Mouse (Mus musculus): ENCODE data around the gene Cracr2a. TPM values are rescaled to one million over a fixed set of nuclear protein-coding genes. Genes with fewer than 3 reads are reported as not detected.
"Not testable (repeated sequence)": the region's sequence is repeated elsewhere in the genome, so short reads cannot be mapped to it uniquely, and the experiment has no call there.

Cracr2a gene
- total RNA-seq (2021) = 1 to 10 TPM; 1.5 to 3.0 TPM
- long read RNA-seq, partial matches to known transcripts = 1 of 1 reads
- long read RNA-seq, other reads (novel, unspliced or antisense) = 0 of 1 reads

DNA sequence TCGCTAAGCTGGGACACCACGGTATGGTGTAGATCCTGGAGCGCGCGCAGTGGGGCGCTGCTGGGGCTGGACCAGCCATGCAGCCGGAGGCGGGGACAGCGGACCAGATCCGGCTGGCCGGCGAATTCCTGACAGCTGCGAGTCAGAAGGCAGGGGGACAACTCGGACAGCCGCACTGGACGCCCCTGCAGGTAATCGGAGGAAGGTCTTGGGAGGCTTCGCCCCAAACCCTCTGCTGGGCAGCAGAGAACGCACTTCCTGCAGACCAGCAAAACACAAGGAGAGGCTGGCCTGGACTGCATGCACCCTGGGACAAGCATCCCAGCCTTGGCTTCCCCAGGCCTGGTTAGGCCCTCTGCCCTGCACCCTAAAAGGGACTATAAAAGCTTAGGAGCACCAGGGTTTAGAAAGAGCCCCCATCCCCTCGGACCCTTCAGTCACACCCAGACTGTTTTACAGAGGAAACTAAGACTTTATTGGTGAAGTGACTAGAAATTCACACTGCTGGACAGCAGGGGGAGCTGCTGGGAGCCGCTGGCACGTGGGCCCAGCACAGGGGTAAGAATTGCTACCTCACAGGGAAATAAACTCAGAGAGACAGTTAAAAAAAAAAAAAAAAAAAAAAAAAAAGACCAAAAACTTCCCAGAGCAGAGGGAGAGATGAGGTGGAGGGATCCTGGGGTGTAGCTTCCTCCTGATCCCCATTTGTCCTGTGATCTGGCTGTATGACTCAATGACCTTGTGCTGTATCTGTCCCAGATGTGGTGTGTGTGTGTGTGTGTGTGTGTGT is at the start of gene Cracr2a:
Gene Cracr2a, plus strand, starts transcription at position 108 of the 790 bp plus-strand sequence.
- DNase-seq (ENCODE audit: low spot score in 2 of 2) = peak; percentile 17 to 70

DNA sequence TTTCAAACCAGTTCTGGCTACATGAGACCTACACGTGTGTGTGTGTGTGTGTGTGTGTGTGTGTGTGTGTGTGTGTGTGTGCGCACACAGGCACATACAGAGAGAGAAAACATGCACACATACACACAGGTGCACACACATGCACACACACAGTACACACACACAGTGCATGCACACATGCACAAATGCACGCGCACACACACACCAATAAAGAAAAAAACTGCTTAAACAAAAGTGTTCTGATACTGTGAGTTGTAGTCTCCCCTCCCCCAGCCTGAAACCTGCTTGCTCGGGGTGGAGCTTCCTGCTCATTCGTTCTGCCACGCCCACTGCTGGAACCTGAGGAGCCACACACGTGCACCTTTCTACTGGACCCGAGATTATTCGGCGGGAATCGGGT is 47.4 kb upstream of the Cracr2a start:
- DNase-seq (ENCODE audit: low spot score in 2 of 2) = not testable (repeated sequence)

DNA sequence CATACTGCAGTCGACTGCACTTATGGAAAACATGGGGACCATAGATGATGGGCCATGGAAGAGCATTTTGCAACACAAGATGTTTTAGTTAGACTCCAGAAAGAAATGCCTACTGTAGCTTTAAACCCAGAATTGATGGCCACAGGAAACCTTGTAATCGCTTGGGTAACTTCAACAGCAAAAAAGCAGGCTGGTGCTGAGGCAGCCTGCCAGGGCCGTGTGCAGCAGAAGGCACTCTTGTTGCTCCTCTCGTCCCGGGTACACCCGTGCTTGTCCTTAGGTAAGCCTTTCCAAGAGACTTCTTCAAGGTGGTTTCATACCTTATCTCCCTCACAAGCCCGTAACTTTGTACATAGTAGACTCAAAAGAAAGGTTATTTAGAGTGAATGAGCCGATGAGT is 40.0 kb upstream of the Cracr2a start:
- DNase-seq (ENCODE audit: low spot score in 2 of 2) = no peak

DNA sequence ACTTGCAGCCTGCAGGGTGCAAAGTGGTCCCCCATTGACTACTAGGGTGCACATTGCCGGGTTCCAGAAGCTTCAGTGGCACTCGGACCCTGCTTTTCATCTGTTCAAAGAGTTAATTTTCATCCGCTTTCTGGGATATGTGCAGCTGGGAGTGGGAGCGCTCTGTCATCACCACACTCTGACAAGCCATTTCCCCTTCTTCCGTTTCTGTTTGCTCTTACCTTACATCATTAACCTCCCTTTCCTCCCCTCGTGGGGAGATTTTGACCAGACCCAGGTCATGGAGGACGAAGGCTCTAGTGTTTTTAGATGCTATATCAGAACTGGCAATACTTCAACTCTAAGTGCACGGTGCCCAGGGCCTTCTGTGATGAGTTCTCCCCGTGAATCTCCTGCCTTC is 38.8 kb upstream of the Cracr2a start:
- no peak for DNase-seq (ENCODE audit: low spot score in 2 of 2)

DNA sequence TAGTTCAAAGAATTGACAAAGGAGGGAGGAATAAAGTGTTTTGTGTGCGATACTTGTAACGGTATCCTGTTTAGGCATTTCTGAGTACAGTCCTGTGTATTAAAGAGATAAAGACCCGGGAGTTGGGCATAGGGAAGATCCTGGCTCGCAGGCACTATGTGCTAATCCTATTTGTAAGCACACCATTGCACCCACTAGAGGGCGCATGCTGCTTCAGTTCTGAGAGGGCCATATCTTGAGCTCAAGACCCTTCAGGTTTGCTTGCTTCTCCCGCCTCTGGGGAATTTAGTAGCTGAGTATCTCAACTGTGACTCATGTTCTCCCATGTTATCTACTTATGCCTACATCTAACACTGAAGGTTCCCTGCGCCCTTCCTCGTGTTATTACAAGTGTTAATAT is 36.7 kb upstream of the Cracr2a start:
- peak in 1 of 2 experiments; percentile 57 for DNase-seq (ENCODE audit: low spot score in 2 of 2)

DNA sequence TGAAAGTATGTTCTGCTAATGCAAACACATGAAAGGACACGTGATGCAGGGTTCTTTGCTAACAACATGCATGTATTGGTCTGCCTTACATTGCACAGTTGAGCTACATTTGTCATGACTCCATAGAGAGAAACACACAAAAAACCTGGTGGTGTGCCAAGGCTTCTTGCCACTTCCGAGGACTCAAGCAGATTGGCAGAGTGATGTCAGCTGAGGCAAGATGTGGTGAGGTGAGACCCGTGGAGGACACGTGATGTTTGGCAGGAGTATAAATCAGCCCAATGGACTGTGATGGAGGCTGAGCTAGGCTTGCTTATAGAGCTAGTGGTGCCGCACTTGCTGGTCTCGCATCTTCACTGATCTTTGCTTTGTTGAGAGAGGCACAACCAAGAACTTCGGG is 32.5 kb upstream of the Cracr2a start:
- no peak for DNase-seq (ENCODE audit: low spot score in 2 of 2)

DNA sequence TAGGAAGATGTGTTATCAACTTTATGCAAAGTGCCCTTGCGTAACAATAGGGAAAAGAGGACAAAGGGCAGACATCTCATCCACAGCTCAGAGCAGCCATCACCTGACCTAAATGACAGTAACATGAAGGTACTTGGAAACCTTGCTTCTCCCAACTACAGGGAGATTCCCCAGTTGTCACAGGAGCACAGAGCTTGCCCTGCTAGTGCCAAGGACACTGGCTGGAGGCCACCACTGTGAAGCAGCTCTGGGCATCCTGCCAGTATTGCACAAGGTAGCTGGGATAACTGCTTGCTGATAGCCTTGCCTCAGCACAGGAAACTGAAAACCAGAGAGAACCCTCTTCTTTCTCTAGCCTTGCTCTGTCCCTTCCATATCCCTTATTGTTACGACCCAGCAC is 31.7 kb upstream of the Cracr2a start:
- DNase-seq (ENCODE audit: low spot score in 2 of 2) = peak in 1 of 2 experiments; percentile 45

DNA sequence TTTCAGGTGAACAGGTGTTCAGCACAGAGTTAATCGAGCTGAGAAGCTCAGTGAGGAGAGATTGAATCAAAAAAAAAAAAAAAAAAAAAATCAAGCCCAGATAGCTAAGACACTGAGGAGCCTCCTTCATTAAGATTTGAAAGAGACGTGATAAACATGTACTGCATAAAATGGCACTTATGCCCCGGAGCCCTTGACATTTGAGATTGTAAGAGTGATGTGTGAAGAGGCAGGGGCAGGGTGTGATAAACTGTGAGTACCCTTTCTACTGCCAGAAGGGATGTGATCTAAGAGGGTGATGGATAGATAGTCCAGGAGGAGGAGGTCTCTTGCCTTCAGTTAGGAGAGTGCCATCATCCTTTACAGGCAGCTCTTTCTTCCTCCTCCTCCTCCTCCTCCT is 30.9 kb upstream of the Cracr2a start:
- DNase-seq (ENCODE audit: low spot score in 2 of 2) = no peak

DNA sequence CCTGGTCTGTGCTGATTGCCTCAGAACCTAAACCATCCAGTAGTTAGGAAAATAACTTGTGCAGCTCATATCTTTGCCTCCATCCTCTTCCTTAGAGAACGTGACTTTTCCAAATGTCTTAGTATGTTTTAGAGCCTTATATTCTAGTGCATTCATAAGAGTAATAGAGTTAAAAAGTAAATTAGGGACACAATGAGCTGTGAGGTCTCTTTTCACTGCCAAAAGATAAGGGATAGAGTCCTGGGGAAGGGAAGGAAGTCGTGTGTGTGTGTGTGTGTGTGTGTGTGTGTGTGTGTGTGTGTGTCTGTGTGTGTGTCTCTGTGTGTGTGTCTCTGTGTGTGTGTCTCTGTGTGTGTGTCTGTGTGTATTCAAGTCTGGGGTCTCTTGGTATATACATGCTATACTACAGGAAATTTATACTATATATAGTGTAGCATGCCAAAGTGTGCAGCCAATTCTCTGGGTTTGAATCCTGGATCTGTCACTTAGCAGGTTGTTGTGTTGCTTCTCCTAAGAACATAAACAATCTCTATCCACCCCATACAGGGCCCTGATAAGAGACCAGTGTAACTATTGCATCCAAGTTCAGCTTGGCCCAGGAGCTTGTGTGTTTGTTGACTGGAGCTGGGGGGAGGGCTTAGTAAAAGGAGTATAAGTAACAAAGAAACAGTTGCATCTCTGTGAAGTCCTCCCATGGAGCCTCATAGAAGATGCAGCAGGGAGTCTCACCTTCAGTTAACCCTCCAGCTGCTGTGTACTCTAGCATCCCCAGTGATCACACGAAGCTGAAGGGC is 29.5 kb upstream of the Cracr2a start:
- no peak for DNase-seq (ENCODE audit: low spot score in 2 of 2)

DNA sequence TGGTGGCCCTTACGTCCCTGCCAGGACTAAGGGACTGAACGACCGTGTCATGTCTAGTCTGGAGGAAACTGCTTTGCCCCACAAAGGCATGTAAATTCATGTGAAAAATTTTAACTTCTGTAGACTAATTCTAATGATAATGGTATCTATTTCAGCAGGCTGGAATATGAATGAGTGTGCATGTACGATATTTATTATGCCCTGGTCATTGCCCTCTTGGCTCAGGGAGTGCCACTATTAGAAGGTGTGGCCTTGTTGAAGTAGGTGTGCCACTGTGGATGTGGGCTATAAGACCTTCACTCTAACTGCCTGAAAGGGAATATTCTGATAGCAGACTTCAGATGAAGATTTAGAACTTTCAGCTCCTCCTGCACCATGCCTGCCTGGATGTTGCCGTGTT is 28.8 kb upstream of the Cracr2a start:
- DNase-seq (ENCODE audit: low spot score in 2 of 2) = no peak

DNA sequence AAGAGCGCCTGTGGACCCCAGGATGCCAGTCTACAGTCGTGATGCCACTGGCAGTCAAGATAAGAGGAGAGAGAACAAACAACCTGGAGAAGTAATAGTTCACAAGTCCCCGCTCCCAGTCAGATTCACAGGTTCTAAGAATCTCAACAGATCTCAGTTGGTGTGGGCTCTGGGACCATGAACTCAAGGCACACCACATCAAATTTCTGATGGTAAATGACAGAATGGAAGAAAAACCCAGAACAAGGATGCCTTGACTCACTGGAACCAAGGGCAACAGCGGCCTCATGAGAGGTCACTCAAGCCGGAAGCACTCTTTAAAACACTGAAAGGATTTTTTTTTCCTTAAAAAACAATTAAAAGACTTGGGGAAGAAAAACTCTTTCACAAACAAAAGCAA is 27.4 kb upstream of the Cracr2a start:
- DNase-seq (ENCODE audit: low spot score in 2 of 2) = no peak

DNA sequence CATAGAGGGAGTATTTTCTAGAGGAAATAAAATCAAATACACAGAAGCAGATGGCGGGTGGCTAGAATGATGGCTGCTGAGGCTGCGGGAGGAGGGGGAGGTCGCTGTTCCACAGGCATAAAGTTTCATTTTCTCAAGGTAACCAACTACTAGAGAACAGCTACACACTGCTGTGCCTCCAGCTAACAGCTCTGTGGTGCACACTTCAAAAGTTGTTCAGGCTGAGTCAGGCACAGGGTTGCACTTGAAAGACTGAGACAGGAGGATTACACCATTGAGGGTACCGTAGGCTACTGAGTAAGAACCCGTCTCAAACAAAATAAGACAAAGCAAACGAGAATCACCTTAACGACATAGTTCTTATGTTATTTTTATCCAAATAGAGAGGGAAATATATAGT is 24.1 kb upstream of the Cracr2a start:
- DNase-seq (ENCODE audit: low spot score in 2 of 2) = no peak

DNA sequence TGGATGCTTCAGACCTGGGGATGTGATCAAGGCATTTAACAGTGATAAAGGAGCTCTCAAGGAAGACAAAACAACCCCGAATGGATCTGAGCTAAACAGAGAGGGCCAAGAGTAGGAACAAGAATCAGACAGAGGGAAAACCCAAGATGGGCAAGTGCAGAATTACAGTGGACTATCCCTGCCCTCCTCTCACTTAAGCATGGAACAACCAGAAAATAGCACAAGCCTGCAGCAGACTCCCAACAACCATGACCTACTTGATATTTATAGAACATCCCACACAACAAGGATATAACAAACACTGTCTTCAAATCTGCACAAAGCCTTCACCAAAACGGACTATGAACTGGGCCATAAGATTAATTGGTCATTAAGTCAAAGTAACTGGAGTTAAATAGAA is 23.0 kb upstream of the Cracr2a start:
- DNase-seq (ENCODE audit: low spot score in 2 of 2) = no peak

DNA sequence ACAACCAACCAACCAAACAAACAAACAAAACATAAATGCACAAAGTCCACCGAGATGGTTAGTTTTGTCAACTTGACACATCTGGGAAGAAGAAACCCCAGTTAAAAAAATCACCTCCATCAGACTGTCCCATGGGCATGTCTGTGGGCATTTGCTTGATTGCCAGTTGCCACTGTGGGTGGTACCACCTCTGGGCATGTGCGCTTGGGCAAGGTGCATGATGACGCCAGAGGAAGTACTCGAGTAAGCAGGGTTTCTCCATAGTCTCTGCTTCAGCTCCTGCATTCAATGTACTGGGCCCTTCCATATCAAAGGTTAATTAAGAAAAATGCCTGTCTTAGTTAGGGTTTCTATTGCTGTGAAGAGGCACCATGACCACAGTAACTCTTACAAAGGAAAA is 21.9 kb upstream of the Cracr2a start:
- DNase-seq (ENCODE audit: low spot score in 2 of 2) = no peak

DNA sequence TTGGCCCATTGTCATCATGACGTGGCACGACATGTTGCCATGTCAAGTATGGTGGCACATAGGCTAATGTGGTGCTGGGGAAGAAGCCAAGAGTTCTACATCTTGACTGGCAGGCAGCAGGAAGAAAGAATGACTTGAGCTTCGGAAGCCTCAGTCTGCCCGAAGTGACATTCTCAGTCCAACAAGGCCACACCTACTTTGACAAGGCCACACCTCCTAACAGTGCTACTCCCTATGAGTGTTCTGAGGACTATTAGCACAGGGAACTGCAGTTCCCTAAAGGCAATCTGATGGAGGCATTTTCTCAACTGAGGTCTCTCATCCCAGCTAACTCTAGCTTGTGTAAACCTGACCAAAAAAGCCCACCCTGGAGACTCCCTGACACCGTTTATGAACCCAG is 21.5 kb upstream of the Cracr2a start:
- DNase-seq (ENCODE audit: low spot score in 2 of 2) = no peak

DNA sequence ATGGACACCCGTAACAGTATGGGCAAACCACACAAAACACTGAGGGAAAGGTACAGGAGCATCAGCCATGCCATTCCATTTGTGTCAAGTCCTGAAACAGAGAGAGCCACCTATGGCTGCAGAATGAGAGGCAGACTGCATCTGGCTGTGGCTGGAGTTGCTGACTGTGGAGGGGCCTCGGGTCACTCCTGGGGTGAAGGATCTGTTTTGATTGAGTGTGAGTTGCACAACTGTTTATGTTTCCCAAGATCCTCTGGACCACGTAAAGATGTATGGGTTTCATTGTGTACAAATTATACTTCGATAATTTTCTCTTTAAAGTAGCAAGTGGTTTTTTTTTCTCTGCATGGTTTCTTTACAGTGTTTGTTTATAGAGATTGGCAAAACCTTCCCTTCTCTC is 20.6 kb upstream of the Cracr2a start:
- DNase-seq (ENCODE audit: low spot score in 2 of 2) = no peak

DNA sequence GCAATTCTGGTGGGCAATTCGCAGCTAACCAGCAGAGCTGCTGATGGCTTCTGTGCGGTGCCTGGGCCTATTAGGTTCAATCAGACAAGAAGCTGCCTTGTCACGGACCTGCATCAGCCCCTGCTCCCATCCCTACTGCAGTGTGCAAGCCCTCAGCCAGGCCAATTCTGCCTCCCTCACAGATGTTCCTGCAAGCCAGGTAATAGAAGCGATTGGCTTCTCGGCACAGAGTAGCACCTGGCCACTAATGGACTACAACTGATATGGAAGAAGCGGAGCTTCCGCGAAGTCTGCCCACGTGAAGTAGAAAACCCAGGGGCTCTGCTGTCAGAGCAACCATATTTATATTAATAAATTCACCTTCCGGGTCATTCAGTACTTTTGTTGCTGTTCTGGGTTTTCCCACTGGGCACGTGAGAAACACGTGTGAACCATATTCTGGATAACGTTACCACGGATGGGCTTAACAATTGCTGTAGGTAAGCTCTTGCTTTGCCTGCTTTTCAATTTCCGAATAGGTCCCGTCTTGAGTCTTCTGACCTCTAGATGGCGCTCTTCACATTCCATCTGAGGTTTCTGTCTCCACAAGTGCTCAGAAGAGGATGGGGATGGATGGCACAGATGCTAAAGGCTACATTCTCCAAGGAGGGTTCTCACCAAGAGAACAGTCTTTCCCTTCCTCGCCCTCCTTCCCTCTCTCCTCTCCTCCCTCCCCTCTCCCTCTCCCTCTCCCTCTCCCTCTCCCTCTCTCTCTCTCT is 19.3 kb upstream of the Cracr2a start:
- DNase-seq (ENCODE audit: low spot score in 2 of 2) = peak; percentile 51 to 86

DNA sequence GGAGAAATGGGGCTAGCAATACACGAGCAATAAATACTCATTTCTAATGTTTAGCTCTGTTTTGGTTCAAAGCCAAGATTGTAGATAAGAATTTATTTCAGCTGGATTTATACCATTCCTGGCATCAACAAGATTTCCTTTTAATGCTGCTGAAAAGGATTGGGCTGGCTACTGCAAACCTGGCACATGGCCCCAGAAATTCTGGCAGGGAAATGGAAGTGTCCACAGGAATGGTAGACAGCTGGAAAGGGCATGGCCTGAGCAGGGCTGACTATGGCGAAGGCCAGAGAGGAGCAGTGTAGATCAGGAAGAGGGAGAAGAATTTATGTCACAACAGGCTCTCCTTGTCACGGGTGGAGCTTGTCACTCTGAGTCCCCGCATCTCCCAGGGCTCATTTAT is 14.5 kb upstream of the Cracr2a start:
- no peak for DNase-seq (ENCODE audit: low spot score in 2 of 2)

DNA sequence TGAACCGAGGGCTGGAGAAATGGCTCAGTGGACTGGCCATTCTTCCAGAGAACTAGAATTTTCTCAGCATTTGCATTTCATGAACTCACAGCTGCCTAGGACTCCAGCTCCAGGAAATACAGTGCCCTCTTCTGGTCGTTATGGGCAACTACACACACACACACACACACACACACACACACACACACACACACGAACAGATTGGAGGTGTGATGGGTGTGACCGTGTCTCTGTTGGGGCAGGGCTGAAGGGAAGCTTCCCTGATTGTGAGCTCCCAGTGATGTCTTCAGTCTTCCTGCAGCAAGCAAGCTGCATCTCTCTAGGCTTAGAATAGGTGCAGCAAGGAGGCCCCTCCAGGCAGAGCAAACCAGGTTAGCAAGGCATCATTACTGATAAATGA is 8.2 kb upstream of the Cracr2a start:
- DNase-seq (ENCODE audit: low spot score in 2 of 2) = no peak

DNA sequence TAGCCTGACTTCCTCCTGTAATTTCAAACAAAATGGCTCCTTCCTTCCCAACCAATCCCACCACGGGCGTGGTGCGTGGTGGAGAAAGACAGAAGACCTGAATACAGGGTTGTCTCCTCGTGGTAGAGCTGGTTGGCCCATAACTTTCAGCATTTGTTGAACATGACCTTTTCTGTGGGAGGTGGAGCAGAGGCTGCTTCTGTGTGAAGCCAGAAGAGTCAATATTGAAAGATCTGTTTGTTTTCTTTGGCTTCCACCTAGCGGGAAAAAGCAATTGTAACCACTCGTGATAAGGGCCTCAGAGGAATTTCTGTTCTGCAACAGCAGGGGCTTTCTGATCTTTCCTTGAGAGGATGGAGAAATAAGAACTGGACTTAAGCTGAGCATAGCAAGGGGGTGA is 5.6 kb upstream of the Cracr2a start:
- no peak for DNase-seq (ENCODE audit: low spot score in 2 of 2)

DNA sequence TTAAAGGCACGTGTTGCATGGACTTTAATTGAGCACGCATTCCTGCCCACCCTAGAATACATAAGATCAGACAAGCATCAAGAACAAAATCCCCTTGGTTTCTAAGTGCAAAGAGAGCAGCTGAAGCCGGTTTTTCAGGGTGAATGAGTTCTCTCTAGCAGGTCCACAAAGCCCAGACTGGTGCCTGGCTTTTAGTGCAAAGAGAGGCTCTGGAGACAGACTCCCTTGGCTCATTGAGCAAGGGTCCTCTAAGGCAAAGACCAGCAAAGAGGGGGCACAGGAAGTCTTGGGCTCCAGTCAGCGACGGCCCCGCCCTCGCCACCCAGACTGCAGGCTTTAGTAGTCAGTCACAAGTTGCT is 287 bp upstream of the Cracr2a start:
- DNase-seq (ENCODE audit: low spot score in 2 of 2) = no peak

DNA sequence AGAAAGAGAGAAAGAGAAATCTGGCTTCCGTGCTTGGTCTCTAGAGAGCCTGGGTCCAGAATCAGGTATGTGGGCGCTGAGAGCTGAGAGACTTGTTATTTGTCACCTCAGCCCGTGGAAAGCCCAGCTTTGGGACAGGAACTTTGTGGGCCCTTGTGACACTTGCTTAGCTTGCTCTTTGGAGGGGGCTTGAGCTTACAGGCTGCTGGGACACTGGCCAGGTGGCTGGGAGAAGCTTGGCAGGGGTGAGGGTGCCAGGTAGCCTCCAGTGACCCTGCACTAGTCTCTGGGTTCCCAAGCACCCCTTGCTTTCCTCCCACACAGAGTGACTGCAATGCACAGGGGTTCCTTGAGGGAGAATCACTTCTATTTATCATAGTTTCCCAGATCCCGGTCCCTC is 2.4 kb downstream of the Cracr2a start:
- DNase-seq (ENCODE audit: low spot score in 2 of 2) = no peak

Measured in layer of hippocampus, adult 18-20 months (tissue).